Mouse (Mus musculus): ENCODE data around the gene Sptssa.
A peak's percentile ranks its signal among the peaks of the same experiment; 100 is the strongest.
"Not testable (repeated sequence)": the region's sequence is repeated elsewhere in the genome, so short reads cannot be mapped to it uniquely, and the experiment has no call there.

Gene Sptssa

DNA sequence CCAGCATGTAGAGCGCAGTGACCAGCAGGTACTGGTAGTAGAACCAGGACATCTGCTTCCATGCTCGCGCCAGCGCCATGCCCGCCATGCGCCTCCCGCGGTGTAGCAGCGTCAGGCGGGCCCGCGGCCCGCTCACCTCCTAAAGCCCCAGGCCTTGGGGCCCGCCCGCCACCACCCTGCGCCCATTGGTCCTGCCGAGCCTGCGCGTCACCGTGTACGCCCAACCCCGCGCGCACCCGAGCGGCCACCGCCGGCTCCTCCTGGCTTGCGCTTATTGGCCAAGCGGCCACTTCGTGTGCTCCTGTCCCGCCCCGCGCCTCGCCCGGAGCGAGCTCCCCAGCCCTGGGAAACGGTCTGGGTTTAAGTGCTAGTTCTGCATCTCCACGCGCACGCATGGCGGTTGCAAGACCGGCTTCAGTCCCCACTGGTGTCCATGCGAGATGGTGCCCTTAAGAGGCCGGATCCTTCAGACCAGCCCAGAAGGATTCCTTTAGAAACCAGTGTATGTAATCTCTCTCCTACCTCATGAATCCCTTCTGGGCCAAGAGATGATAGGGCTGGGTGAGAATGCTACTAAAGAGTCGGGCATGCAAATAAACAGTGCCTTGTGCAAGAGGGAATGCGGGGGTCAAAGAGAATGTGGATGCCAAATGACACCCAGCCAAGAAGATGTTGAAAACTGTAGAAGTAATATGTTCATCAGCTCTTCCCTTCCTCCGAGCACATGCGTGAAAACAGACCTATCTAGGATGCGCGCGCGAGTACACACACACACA, at the start of gene Sptssa:
Sptssa (minus strand) TSS at position 178 of the 776 bp plus-strand sequence.
- DNase-seq: peak; percentile 97

DNA sequence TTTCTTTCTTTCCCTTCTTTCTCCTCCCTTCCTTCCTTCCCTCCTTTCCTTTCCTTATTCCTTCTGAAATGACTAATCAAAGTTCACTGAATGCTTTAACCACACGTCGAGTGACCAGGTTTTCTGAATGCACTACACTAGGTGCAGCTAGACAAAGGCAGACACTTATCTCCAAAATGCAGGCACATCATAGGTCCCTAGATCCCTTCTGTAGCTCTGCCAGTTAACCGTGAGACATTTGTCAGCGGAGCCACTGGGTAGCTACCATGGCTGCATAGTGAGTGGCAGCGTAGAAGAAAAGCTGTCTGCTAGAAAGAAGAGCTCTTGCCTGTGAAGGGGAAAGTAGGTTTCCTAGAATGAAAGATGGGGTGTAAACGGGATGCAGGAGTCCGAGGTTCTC, 43.0 kb upstream of the Sptssa start:
- DNase-seq: no peak

DNA sequence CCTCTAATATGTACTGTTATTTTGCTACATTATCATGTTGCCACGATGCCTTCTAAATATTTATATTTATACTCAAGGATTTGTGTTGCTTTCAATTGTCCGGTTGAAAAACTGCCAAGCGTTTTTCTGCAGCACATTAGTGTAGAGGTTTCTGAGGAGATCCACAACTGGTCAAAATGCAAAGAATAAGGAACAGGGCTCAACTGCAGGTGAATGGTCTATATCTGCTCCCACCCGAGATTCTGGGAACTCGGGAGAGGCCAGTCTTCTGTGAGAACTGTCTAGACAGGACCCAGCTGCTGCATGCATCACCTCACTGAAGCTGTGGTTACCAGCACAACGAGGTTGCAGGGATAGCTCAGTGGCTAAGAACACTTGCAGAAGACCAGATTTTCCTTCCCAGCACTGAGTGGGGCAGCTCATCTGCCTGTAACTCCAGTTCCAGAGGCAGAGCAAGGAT, 41.4 kb upstream of the Sptssa start:
- DNase-seq: no peak

DNA sequence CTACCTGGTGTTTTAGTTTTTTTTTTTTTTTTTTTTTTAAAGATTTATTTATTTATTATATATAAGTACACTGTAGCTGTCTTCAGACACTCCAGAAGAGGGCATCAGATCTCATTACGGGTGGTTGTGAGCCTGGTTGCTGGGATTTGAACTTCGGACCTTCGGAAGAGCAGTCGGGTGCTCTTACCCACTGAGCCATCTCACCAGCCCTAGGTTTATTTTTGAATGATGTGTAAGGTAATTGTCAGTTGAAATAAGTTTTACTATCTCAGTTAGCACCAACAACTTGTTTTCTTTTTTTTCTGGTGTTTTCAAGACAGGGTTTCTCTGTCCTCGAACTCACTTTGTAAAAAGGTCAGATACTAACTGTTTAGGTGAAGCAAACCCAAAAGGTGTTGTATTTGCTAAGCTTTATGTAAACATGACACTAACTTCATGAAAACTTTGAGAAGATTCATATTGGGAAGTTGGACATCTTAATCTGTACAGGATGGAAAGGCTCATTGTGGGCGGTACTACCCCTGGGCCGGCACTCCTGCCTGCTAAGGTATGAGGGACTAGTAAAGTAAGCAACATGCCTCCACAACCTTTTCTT, 40.7 kb upstream of the Sptssa start:
- peak; percentile 35 for DNase-seq

DNA sequence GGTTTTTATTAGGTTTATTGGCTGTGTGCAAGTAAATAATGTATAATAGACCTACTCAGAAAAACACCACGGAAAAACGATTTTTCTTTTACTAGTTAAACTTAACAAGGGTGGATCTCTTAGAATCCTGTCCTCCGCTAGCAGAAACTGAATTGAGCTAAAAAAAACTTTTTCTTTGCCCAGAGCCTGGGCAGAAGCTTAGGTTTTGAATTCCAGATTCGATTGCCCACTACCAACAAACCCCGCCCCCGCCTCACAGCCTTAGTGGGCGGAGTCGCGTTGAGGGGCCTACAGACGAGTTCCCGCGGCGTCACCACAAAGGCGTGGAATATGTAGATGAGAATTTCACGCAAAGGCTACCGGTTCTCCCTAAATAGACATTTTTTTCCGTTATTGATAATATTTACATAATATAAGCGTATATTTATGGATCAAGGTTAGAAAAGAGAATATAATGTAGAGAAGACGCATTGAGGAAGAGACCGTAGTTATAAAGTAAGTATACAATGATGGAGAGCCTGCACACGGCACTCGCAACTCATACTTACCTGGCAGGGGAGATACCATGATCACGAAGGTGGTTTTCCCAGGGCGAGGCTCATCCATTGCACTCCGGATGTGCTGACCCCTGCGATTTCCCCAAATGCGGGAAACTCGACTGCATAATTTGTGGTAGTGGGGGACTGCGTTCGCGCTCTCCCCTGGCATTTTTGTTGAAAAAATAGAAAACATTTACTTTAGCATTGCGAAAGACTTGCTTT, 40.0 kb upstream of the Sptssa start:
- DNase-seq: peak; percentile 95

DNA sequence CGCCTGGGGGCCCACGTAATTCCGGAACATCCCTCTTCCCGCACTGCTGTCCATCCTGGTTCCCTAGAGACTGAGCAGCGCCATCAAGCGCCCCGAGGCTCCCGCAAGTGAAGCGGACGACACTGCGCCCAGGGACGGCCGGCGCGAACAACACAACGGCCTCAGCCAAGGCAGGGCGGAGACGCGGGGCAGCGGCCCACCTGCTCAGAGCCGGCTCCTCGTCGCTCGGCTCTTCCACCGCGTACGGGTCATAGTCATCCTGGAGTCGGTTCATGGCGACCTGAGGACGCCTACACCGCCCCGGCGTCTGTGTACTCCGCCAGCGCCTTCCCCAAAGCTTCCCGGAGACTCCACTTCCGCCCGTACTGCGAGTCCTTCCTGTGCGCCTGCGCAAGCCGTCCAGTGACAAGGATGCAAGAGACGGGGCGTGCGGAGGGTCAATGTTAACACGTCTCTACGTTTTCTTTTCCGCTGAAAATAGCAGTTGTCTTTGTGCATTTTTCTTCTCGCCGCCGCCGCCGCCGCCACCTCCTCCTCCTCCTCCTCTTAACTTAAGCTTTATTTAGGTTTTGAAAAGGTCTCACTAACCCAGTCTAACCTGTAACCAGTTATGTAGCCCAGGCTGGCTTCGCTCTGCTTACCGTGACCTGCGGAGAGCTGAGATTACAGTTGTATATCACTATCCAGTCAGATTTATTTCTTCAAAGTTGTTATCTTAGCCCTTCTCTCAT, 39.3 kb upstream of the Sptssa start, which contains the start of gene Eapp:
Eapp (minus strand) TSS at position 387 of the 731 bp plus-strand sequence.
- peak; percentile 96 for DNase-seq

DNA sequence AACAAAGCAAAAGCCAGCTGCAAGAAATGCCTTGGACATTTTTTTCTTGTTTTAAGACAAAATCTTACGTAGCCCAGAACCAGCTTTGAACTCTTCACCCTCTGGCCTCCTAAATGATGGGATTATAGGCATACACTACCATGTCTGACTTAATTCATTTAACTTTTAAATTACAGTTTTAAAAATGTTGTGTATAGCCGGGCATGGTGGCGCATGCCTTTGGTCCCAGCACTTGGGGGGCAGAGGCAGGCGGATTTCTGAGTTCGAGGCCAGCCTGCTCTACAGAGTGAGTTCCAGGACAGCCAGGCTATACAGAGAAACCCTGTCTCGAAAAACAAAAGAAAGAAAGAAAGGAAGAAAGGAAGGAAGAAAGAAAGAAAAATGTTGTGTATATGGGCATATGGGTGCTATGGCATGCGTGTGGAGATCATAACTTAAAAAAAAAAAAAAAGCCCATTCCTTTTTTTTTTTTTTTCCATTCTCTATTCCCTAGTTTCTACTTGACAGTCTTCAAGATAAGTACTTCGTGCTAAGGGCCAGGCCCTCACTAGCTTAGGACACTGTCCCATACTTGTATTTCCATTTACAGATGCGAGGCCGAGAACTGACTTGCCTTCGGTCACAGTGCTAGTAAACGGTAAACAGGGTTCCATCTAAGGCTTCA, 38.6 kb upstream of the Sptssa start:
- no peak for DNase-seq

DNA sequence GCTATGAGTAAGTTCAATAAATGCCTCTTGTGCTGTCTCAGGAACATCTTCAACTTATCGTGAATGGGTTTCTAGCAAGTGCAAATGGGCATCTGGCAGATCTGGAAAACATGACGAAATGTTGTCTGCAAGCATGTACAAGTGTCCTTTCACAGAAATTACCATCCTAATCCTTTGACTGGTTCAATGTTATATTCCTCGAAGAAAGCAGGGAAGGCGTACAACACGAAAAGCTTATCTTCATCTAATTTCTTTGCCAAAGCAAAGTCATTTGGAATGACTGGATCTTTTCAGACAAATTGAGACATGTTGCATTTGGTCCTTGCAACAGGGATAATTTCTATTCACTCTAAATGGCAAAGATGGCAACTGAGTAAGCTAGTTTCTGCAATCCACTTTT, 32.7 kb upstream of the Sptssa start:
- DNase-seq: no peak

DNA sequence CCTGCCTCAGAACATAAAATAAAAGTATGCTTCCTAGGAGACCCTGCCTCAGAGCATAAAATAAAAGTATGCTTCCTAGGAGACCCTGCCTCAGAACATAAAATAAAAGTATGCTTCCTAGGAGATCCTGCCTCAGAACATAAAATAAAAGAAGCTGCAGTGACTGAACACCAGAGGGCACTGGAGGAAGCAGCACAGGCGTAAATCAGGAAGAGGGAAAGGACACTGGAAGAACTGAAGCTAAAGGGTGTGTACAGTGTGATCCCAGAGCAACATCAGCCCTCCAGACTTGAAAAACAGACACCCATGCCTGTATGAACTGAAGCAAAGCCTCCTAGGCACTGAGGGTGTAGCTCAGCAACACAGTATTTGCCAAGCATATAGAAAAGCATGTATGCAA, 26.8 kb upstream of the Sptssa start:
- DNase-seq: no peak

DNA sequence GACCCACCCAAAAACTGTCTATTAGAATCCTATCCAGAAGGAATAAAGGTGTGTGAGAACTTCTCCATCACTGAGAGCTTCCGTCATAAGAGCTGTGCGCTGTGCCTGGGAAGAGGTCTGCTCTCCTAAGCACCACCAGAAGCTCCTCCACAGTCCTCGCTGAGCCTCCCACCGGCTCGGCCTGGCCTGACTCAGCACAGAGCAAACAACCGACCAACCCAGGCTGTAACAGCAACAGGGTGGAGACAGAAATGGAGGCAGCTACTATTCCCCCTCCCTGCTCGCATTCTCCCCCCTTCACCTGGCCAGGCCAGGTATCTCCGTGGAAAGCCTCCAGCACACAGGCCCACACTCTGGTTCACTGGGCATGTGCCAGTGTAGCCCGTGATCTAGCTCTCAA, 20.3 kb upstream of the Sptssa start:
- DNase-seq: no peak

DNA sequence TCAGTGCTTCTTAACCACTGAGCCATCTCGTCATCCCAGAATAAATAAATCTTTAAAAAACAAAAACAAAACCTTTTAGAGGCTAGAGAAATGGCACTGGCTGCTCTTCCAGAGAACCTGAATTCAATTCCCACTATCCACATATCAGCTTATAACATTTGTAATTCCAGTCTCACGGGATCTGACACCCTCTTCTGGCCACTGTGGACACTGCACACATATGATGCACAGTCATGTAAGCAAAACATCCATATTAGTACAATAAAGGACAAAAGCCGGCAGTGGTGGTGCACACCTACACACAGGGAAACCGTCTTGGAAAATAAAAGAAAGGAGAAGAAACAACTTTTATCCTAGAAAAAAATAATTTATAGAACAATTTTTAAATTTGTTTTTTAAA, 19.0 kb upstream of the Sptssa start:
- no peak for DNase-seq

DNA sequence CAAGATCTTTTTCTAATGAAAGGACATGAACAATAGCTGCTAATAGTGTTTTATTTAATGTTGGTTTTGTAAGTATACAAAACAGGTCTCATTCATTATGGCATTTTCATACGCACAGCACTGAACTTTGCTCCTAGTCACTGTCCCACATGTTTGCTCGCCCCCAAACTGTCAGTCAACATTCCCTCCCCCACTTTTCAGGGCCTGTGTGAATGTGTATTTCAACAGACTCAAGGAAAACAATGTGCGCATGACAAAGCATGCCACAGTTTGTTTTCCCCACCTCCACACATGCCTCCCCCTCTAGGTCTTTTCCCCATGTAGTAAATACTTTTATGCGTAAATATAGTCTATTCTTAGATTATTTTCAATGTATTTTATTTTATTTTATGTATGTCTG, 14.9 kb upstream of the Sptssa start:
- peak; percentile 24 for DNase-seq

DNA sequence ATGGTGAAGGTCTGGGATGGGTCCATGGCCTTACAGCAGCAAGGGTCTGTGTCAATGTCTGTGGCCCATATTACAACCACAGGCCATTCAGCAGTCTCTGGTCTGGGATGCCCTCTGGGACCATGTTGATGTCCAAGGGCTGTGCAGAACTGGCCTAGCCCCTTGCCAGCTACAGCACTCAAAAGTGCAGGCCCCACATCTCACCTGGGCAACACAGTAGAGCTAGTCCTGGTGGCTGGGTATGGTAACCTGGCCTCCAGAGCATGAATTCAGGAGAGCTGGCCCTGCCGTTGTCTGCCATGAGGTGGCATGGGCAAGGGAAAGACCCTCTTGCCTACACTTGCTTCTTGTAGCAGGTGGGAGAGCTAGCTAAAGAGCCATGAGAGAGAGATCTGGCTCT, 11.8 kb upstream of the Sptssa start:
- DNase-seq: no peak

DNA sequence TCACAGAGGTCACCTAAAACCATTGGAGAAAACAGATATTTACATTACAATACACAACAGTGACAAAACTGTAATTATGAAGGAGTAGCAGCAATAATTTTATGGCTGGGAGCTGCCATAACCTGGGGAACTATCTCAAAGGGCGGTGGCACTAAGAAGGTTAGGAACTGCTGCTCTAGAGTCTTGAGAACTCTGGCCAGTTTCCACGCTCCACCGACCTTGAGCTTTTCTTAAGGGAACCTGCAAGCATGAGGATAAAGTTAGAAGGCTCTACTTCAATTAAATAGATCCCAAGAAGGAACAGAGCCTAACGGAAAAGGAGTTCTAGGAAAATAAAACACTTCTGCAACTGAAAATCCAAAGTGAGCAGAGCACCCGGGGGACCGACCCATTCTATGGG, 9.2 kb upstream of the Sptssa start:
- no peak for DNase-seq

DNA sequence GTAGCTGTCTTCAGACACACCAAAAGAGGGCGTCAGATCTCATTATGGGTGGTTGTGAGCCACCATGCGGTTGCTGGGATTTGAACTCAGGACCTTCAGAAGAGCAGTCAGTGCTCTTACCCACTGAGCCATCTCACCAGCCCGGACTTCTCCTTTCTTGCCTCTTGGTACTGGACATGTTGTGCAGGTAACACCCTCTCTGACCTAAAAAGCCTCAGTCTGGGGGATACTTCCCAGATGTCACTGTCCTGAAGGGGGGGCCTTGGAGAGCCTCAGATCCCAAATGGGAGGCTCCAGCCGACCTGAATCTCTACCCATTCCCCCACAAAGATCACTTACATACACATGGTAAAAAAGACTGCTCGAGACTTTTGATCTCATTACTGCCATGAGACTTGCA, 5.1 kb upstream of the Sptssa start:
- DNase-seq: not testable (repeated sequence)

DNA sequence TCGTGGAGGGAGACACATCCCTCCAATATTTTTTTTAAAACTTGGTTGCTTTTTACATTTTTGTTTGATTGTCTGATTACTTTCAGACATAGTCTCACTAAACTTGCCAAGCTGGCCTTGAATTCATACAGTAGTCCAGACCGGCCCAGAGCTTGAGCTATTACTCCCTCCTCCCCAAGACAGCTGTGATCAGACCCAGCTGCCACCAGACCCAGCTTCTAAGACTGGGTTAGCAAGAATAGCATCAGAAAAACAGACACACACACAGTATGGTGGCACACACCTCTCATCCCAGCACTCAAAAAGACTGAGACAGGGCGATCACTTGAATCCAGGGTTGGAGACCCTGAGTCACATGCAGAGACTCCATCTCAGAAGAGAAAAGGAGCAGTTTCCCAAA, 3.5 kb upstream of the Sptssa start:
- DNase-seq: no peak

DNA sequence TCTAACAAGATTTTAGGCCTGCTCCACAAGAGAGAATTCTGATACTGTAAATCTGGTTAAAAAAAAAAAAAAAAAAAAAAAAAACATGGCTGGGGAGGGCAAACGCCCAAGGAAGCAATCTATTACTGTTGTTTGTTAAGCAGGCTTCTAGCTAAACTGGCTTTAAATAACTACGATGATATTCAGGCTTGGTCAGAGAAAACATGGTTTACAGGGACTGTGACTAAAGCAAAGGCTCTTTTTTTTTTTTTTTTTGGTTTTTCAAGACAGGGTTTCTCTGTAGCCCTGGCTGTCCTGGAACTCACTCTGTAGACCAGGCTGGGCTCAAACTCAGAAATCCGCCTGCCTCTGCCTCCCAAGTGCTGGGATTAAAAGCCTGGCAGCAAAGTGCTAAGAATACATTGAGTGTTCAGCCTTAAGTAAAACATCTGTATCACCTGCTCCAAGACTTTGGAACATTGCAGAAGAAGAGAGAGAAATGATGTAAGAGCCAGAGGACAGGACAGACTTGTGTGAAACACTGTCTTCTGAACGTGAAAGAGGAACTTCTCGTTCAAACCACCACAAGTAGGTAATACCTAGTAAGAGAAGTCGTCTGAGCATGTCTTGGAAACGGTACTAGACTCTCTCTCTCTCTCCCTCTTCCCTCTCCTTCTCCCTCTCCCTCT, 2.2 kb upstream of the Sptssa start:
- DNase-seq: no peak

DNA sequence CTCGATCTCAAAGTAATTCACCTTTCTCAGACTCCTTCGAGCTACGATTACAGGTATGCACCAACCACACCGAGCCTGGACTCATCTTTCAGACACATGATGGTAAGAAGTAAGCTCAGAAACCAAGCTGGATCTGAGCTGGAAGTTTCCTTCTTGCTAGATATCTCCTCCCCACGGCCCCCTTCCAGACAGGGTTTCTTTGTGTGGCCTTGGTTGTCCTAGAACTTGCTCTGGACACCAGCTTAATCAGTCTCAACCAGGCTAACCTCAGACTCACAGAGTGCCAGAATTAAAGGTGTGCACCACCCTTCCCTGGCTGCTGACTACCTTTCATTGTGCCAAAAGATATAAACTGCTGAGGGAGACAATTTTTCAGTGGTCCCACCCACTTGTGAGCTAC, 1.6 kb upstream of the Sptssa start:
- DNase-seq: no peak

DNA sequence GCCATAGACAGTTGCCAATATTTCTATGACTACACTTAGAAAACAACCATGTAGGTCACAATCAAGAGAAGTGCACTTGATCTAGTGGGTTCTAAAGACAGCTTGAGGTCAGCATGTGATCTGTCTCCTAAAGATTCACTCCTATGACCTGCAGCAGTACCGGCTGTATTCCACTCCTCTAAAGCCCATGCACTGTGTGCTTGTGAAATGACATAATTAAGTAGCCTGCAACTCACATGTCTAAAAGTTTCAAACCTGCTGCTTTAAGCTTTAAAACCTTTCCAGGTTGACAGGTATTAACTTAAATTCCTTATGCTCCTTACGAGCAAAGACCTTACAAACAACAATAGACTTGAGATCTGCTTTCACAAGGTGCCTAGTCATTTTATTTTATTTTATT, 853 bp upstream of the Sptssa start:
- no peak for DNase-seq

DNA sequence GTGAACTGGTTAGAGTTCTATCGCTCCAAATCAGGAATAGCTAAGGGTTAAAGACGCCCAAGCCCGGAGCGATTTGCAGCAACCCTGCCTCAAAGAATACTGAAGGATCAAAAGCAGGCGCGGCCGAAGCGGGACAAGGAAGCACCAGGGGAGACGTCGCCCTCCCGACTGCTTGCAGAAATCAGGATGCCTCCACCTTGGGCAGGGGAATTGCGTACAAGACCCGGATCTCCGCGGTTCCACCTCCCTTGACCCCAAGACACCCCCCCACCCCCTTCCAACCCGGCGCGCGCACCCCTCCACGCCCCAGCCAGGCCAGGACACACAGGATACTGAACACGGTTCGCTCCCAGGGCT, 356 bp downstream of the Sptssa start:
- DNase-seq: peak; percentile 58

DNA sequence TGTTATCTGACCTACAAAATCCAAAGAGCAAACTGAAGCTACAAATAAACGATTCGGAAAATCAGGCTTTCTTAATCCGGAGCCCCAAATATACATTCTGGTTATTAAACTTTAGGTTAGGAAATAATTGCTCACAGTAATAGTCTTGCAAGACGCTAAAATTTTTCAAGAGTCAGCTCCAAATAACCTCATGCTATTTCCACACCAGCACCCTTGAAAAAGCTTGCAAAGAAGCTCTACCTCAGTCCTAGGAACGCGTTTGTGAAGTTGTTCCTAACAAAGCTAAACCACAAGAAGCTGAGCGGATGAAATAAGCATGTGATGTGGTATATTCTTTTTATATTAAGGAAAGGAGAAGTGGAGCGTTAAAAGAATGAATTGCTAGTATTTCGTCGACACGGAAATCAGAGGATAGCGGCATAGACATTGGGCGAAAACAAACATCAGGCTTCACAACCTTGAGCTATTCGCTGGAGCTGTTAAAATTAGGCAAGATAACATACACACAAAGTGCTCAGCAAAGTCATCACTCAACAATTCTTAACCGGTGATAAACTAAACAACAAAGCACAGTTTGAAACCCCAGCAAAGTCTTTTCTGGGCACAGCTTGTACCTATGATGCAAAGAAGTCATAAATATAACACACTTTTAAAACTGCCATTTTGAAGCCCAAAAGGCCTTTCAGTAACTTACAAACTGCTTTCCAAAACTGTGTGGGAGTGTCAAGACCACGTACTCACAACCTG, 908 bp downstream of the Sptssa start:
- no peak for DNase-seq
